Mouse (Mus musculus) mouse trophoblast stem cell (cell line): ENCODE results near the gene Per2.

Source experiments
- in situ Hi-C, 2 experiments: fragments of 300-500 bp; cut with MseI, MboI; formaldehyde crosslinking; loops; 2 replicates in 1 of 2; 3 replicates in 1 of 2; pipeline ENCODE4 v1.15.1; 2025

The Per2 gene

GRCm38 (mm10) chr1:91397927-91398259 is 61.2 kb downstream of the Per2 start:
- in situ Hi-C loops = no loop called here

GRCm38 (mm10) chr1:91390369-91390768 is 68.8 kb downstream of the Per2 start:
- in situ Hi-C loops = no loop called here

- in situ Hi-C loops = no loop called here
Observed at GRCm38 (mm10) chr1:91381091-91381471, 78.0 kb downstream of the Per2 start.

GRCm38 (mm10) chr1:91380453-91381090 is 78.6 kb downstream of the Per2 start:
- in situ Hi-C loops = no loop called here

GRCm38 (mm10) chr1:91373414-91373835 is 85.7 kb downstream of the Per2 start:
- in situ Hi-C loops = no loop called here

- in situ Hi-C loops = no loop called here
Observed at GRCm38 (mm10) chr1:91370055-91370454, 89.1 kb downstream of the Per2 start.

- in situ Hi-C loops = no loop called here
Observed at GRCm38 (mm10) chr1:91369408-91369807, 89.7 kb downstream of the Per2 start.

GRCm38 (mm10) chr1:91367295-91367694 is 91.8 kb downstream of the Per2 start:
- in situ Hi-C loops = no loop called here

- in situ Hi-C loops = no loop called here
Observed at GRCm38 (mm10) chr1:91366215-91367108, 92.7 kb downstream of the Per2 start, which contains the start of gene Erfe. TSS of gene Erfe (plus strand) at chr1:91366430.
